Mouse (Mus musculus): Measurements from ENCODE around the gene Wdtc1. TPM values are rescaled to one million over a fixed set of nuclear protein-coding genes. Genes with fewer than 3 reads are reported as not detected.
A peak's percentile ranks its signal among the peaks of the same experiment; 100 is the strongest.

Gene Wdtc1
- polyA plus RNA-seq, 1 experiment from 2014 or later = 17.2 TPM

GRCm38 (mm10) chr4:133345702-133346101 lies 7.6 kb downstream of the Wdtc1 start:
- H3K36me3 ChIP-seq = no peaks in the 10 kb centered on the region
- no peaks in the 10 kb centered on the region for H3K4me1 ChIP-seq
- no peak for ATAC-seq (ENCODE audit: insufficient number of reproducible peaks, low FRiP score, low TSS enrichment, low read depth)
- H3K4me3 ChIP-seq (replicated peaks) = no peak overlapping the region
- no peak overlapping the region for H3K9ac ChIP-seq
- H3K9me3 ChIP-seq (replicated peaks) = no peaks in the 10 kb centered on the region
- H3K27me3 ChIP-seq = no peaks in the 10 kb centered on the region
- 85% methylated on average over 6 of the region's 6 CpGs for WGBS
- no peak overlapping the region for H3K27ac ChIP-seq (replicated peaks)
- no peak overlapping the region for H3K4me2 ChIP-seq (replicated peaks)

GRCm38 (mm10) chr4:133344112-133344511 lies 9.2 kb downstream of the Wdtc1 start:
- 4% methylated on average over 4 of the region's 4 CpGs for WGBS
- no peaks in the 10 kb centered on the region for H3K36me3 ChIP-seq
- H3K4me3 ChIP-seq (replicated peaks) = no peak overlapping the region
- no peaks in the 10 kb centered on the region for H3K27me3 ChIP-seq
- no peaks in the 10 kb centered on the region for H3K9me3 ChIP-seq (replicated peaks)
- H3K27ac ChIP-seq (replicated peaks) = no peak overlapping the region
- no peaks in the 10 kb centered on the region for H3K4me1 ChIP-seq
- no peak overlapping the region for H3K9ac ChIP-seq
- ATAC-seq (ENCODE audit: insufficient number of reproducible peaks, low FRiP score, low TSS enrichment, low read depth) = no peak
- no peak overlapping the region for H3K4me2 ChIP-seq (replicated peaks)

- H3K4me3 ChIP-seq (replicated peaks) = no peak overlapping the region
- H3K9ac ChIP-seq = no peak overlapping the region
- peaks cover 11% of the 10 kb centered on the region for H3K4me1 ChIP-seq
- no peak overlapping the region for H3K4me2 ChIP-seq (replicated peaks)
- no peaks in the 10 kb centered on the region for H3K27me3 ChIP-seq
- 84% methylated on average over 2 of the region's 2 CpGs for WGBS
- no peaks in the 10 kb centered on the region for H3K9me3 ChIP-seq (replicated peaks)
- no peaks in the 10 kb centered on the region for H3K36me3 ChIP-seq
- H3K27ac ChIP-seq (replicated peaks) = no peak overlapping the region
- no peak for ATAC-seq (ENCODE audit: insufficient number of reproducible peaks, low FRiP score, low TSS enrichment, low read depth)
Measured at GRCm38 (mm10) chr4:133340217-133340616, 13.1 kb downstream of the Wdtc1 start.

- WGBS = 0% methylated on average over 59 of the region's 60 CpGs
- Histone ChIP-seq H3K27me3 (no peaks in the 10 kb centered on the region), H3K4me3 (replicated peaks) (peak overlapping the region; percentile 93), H3K4me1 (peaks cover 11% of the 10 kb centered on the region), H3K4me2 (replicated peaks) (peak overlapping the region; percentile 76), H3K27ac (replicated peaks) (peak overlapping the region; percentile 78), H3K9me3 (replicated peaks) (no peaks in the 10 kb centered on the region), H3K9ac (peak overlapping the region; percentile 90), H3K36me3 (no peaks in the 10 kb centered on the region)
- ATAC-seq (ENCODE audit: insufficient number of reproducible peaks, low FRiP score, low TSS enrichment, low read depth) = peak; percentile 97
Measured at GRCm38 (mm10) chr4:133339148-133339749, 14.0 kb downstream of the Wdtc1 start.

GRCm38 (mm10) chr4:133338521-133339095 lies 14.7 kb downstream of the Wdtc1 start:
- H3K27me3 ChIP-seq = no peaks in the 10 kb centered on the region
- H3K27ac ChIP-seq (replicated peaks) = peak overlapping the region; percentile 78
- H3K4me2 ChIP-seq (replicated peaks) = peak overlapping the region; percentile 76
- no peaks in the 10 kb centered on the region for H3K36me3 ChIP-seq
- H3K4me1 ChIP-seq = peaks cover 11% of the 10 kb centered on the region
- under 1% methylated on average over 38 of the region's 39 CpGs for WGBS
- ATAC-seq (ENCODE audit: insufficient number of reproducible peaks, low FRiP score, low TSS enrichment, low read depth) = peak; percentile 4; the same call in 1 of the 2 replicates
- H3K4me3 ChIP-seq (replicated peaks) = peak overlapping the region; percentile 93
- H3K9ac ChIP-seq = peak overlapping the region; percentile 90
- H3K9me3 ChIP-seq (replicated peaks) = no peaks in the 10 kb centered on the region

- Histone ChIP-seq H3K36me3 (no peaks in the 10 kb centered on the region), H3K27ac (replicated peaks) (no peak overlapping the region), H3K4me2 (replicated peaks) (peak overlapping the region; percentile 76), H3K9me3 (replicated peaks) (no peaks in the 10 kb centered on the region), H3K4me1 (peaks cover 14% of the 10 kb centered on the region), H3K27me3 (no peaks in the 10 kb centered on the region), H3K4me3 (replicated peaks) (peak overlapping the region; percentile 93), H3K9ac (peak overlapping the region; percentile 90; the same call in 1 of the 2 replicates)
- 9% methylated on average over 14 of the region's 14 CpGs for WGBS
- no peak for ATAC-seq (ENCODE audit: insufficient number of reproducible peaks, low FRiP score, low TSS enrichment, low read depth)
Measured at GRCm38 (mm10) chr4:133337833-133338520, 15.3 kb downstream of the Wdtc1 start.

- H3K27ac ChIP-seq (replicated peaks) = no peak overlapping the region
- no peak overlapping the region for H3K9ac ChIP-seq
- no peak overlapping the region for H3K4me2 ChIP-seq (replicated peaks)
- no peak overlapping the region for H3K4me3 ChIP-seq (replicated peaks)
- no peaks in the 10 kb centered on the region for H3K27me3 ChIP-seq
- ATAC-seq (ENCODE audit: insufficient number of reproducible peaks, low FRiP score, low TSS enrichment, low read depth) = no peak
- H3K9me3 ChIP-seq (replicated peaks) = no peaks in the 10 kb centered on the region
- WGBS = 56% methylated on average over 6 of the region's 6 CpGs
- peaks cover 13% of the 10 kb centered on the region for H3K4me1 ChIP-seq
- no peaks in the 10 kb centered on the region for H3K36me3 ChIP-seq
Measured at GRCm38 (mm10) chr4:133333306-133333705, 20.0 kb downstream of the Wdtc1 start.

GRCm38 (mm10) chr4:133330296-133330695 lies 23.0 kb downstream of the Wdtc1 start:
- WGBS = 74% methylated on average over 4 of the region's 4 CpGs
- Histone ChIP-seq H3K27me3 (no peaks in the 10 kb centered on the region), H3K9ac (no peak overlapping the region), H3K36me3 (no peaks in the 10 kb centered on the region), H3K9me3 (replicated peaks) (no peaks in the 10 kb centered on the region), H3K4me2 (replicated peaks) (no peak overlapping the region), H3K4me1 (peaks cover 2% of the 10 kb centered on the region; the same call in 1 of the 2 replicates), H3K27ac (replicated peaks) (no peak overlapping the region), H3K4me3 (replicated peaks) (no peak overlapping the region)
- ATAC-seq (ENCODE audit: insufficient number of reproducible peaks, low FRiP score, low TSS enrichment, low read depth) = no peak

- Histone ChIP-seq H3K27ac (replicated peaks) (no peak overlapping the region), H3K9ac (no peak overlapping the region), H3K4me1 (peaks cover under 1% of the 10 kb centered on the region; the same call in 1 of the 2 replicates)
Measured at GRCm38 (mm10) chr4:133328129-133328528, 25.2 kb downstream of the Wdtc1 start.

GRCm38 (mm10) chr4:133319667-133320066 lies 33.6 kb downstream of the Wdtc1 start:
- H3K9me3 ChIP-seq (replicated peaks) = no peaks in the 10 kb centered on the region
- ATAC-seq (ENCODE audit: insufficient number of reproducible peaks, low FRiP score, low TSS enrichment, low read depth) = no peak
- no peak overlapping the region for H3K27ac ChIP-seq (replicated peaks)
- no peaks in the 10 kb centered on the region for H3K4me1 ChIP-seq
- no peak overlapping the region for H3K4me3 ChIP-seq (replicated peaks)
- peaks cover 22% of the 10 kb centered on the region; the same call in 1 of the 2 replicates for H3K36me3 ChIP-seq
- 86% methylated on average over 3 of the region's 3 CpGs for WGBS
- no peak overlapping the region for H3K9ac ChIP-seq
- H3K27me3 ChIP-seq = no peaks in the 10 kb centered on the region
- no peak overlapping the region for H3K4me2 ChIP-seq (replicated peaks)

More at GRCm38 (mm10) chr4:133328129-133328528, 25.2 kb downstream of the Wdtc1 start:
- no peak for ATAC-seq (ENCODE audit: insufficient number of reproducible peaks, low FRiP score, low TSS enrichment, low read depth)
- Histone ChIP-seq H3K9me3 (replicated peaks) (no peaks in the 10 kb centered on the region), H3K4me3 (replicated peaks) (no peak overlapping the region), H3K27me3 (no peaks in the 10 kb centered on the region), H3K4me2 (replicated peaks) (no peak overlapping the region), H3K36me3 (no peaks in the 10 kb centered on the region)
- 69% methylated on average over 7 of the region's 7 CpGs for WGBS

- Histone ChIP-seq H3K4me3 (replicated peaks) (no peak overlapping the region), H3K9me3 (replicated peaks) (no peaks in the 10 kb centered on the region), H3K4me2 (replicated peaks) (no peak overlapping the region), H3K27ac (replicated peaks) (no peak overlapping the region), H3K4me1 (no peaks in the 10 kb centered on the region), H3K27me3 (no peaks in the 10 kb centered on the region), H3K9ac (no peak overlapping the region), H3K36me3 (peaks cover 12% of the 10 kb centered on the region)
- ATAC-seq (ENCODE audit: insufficient number of reproducible peaks, low FRiP score, low TSS enrichment, low read depth) = no peak
- WGBS = 78% methylated on average over 5 of the region's 5 CpGs
Measured at GRCm38 (mm10) chr4:133315991-133316390, 37.3 kb downstream of the Wdtc1 start.
